Mouse (Mus musculus) neutrophil, adult 5-6 weeks (primary cell): ENCODE data around the gene Tigar. TPM values are rescaled to one million over a fixed set of nuclear protein-coding genes. Genes with fewer than 3 reads are reported as not detected.

Experiments
- ATAC-seq: fragments of 151-379, 151-347 bp; 2 replicates; pipeline ENCODE4 v1.8.0; 2017; ENCODE audit warnings: mild to moderate bottlenecking, moderate TSS enrichment; ENCODE audit not compliant: insufficient number of reproducible peaks, poor library complexity, low FRiP score, severe bottlenecking; ENCODE audit errors: extremely low read depth
- total RNA-seq: library from RNA; stranded (forward); fragments of 200-1000 nt; gene quantifications from 2 replicates; pipeline ENCODE4 v1.2.3, GENCODE M21; 2017

The Tigar gene
- total RNA-seq, 1 experiment from 2014 or later = 4.1 TPM

- ATAC-seq = no peak
Observed at GRCm38 (mm10) chr6:127143576-127144288, 34.4 kb upstream of the Tigar start.

GRCm38 (mm10) chr6:127143124-127143520 is 33.8 kb upstream of the Tigar start:
- ATAC-seq = no peak

GRCm38 (mm10) chr6:127142154-127143123 is 33.1 kb upstream of the Tigar start:
- peak; percentile 73 for ATAC-seq

GRCm38 (mm10) chr6:127138962-127139361 is 29.6 kb upstream of the Tigar start:
- ATAC-seq = no peak

GRCm38 (mm10) chr6:127133433-127134245 is 24.3 kb upstream of the Tigar start:
- ATAC-seq = no peak

- no peak for ATAC-seq
Observed at GRCm38 (mm10) chr6:127132719-127133118, 23.4 kb upstream of the Tigar start.

GRCm38 (mm10) chr6:127131946-127132345 is 22.6 kb upstream of the Tigar start:
- no peak for ATAC-seq

GRCm38 (mm10) chr6:127130377-127130776 is 21.0 kb upstream of the Tigar start:
- ATAC-seq = no peak

GRCm38 (mm10) chr6:127129659-127130058 is 20.3 kb upstream of the Tigar start:
- no peak for ATAC-seq

GRCm38 (mm10) chr6:127123506-127123905 is 14.1 kb upstream of the Tigar start:
- ATAC-seq = no peak

GRCm38 (mm10) chr6:127122996-127123395 is 13.6 kb upstream of the Tigar start:
- no peak for ATAC-seq

GRCm38 (mm10) chr6:127122221-127122806 is 13.0 kb upstream of the Tigar start:
- ATAC-seq = no peak

GRCm38 (mm10) chr6:127114753-127115456 is 5.5 kb upstream of the Tigar start:
- ATAC-seq = no peak

GRCm38 (mm10) chr6:127108368-127109060 is 843 bp downstream of the Tigar start:
- no peak for ATAC-seq

GRCm38 (mm10) chr6:127107413-127107812 is 1.9 kb downstream of the Tigar start:
- ATAC-seq = no peak

GRCm38 (mm10) chr6:127106726-127107125 is 2.6 kb downstream of the Tigar start:
- ATAC-seq = no peak

GRCm38 (mm10) chr6:127106189-127106588 is 3.2 kb downstream of the Tigar start:
- ATAC-seq = no peak

GRCm38 (mm10) chr6:127105107-127105506 is 4.2 kb downstream of the Tigar start:
- no peak for ATAC-seq
